Mouse (Mus musculus) ES-E14 (cell line): ENCODE data around the gene Efl1. TPM values are rescaled to one million over a fixed set of nuclear protein-coding genes. Genes with fewer than 3 reads are reported as not detected.

Experiments
- DNase-seq: peaks from one replicate; pipeline ENCODE4 v3.0.0-alpha.2; 2013; ENCODE audit warnings: low read depth, low spot score
- H3K27ac ChIP-seq: 2 replicates; pipeline ENCODE4 v1.5.1; 2012; ENCODE audit warnings: low read depth, mild to moderate bottlenecking, low read length, moderate library complexity, mixed read lengths; ENCODE audit not compliant: poor library complexity, insufficient read depth, severe bottlenecking
- H3K36me3 ChIP-seq: 2 replicates; pipeline ENCODE4 v1.6.1; 2012; ENCODE audit warnings: mild to moderate bottlenecking, low read length, moderate library complexity, mixed read lengths; ENCODE audit not compliant: control insufficient read depth, poor library complexity, insufficient read depth, severe bottlenecking
- H3K4me1 ChIP-seq, 2 experiments: fragments of 150-350 bp in 1 of 2; sonication (generic) in 1 of 2; 2 replicates each; pipeline ENCODE4 v1.6.1; 2012; ENCODE audit warnings: low read length in 2 of 2, mild to moderate bottlenecking in 1 of 2, mixed read lengths in 1 of 2; ENCODE audit not compliant: control insufficient read depth in 2 of 2, insufficient read depth in 2 of 2, poor library complexity in 1 of 2
- H3K4me3 ChIP-seq, 2 experiments: fragments of 150-350 bp in 1 of 2; sonication (generic) in 1 of 2; 2 replicates each; pipeline ENCODE4 v1.5.1; 2012; ENCODE audit warnings: low read length in 2 of 2, low read depth in 1 of 2, mild to moderate bottlenecking in 1 of 2, mixed read lengths in 1 of 2; ENCODE audit not compliant: insufficient read depth in 1 of 2, poor library complexity in 1 of 2, severe bottlenecking in 1 of 2
- H3K9ac ChIP-seq: 2 replicates; pipeline ENCODE4 v1.6.1; 2012; ENCODE audit warnings: low read depth, mild to moderate bottlenecking, low read length, mixed read lengths; ENCODE audit not compliant: poor library complexity, insufficient read depth, severe bottlenecking
- H3K9me3 ChIP-seq: fragments of 150-350 bp; sonication (generic); 2 replicates; pipeline ENCODE4 v1.6.1; 2012; ENCODE audit warnings: low read depth, mild to moderate bottlenecking, low read length; ENCODE audit not compliant: control insufficient read depth, insufficient read depth
- CHD2 ChIP-seq: IDR thresholded peaks from 2 replicates; pipeline ENCODE4 v1.6.1; 2014; ENCODE audit warnings: mild to moderate bottlenecking, low read depth, low read length, inconsistent platforms
- HCFC1 ChIP-seq: IDR thresholded peaks from 2 replicates; pipeline ENCODE4 v1.6.1; 2012; ENCODE audit warnings: low read length, inconsistent platforms, borderline replicate concordance; ENCODE audit not compliant: insufficient read depth
- MAFK ChIP-seq: IDR thresholded peaks from 2 replicates; pipeline ENCODE4 v1.6.1; 2014; ENCODE audit warnings: mild to moderate bottlenecking, low read depth, low read length, inconsistent platforms; ENCODE audit not compliant: insufficient read depth
- ZC3H11A ChIP-seq: IDR thresholded peaks from 2 replicates; pipeline ENCODE4 v1.6.1; 2012; ENCODE audit warnings: low read depth, mild to moderate bottlenecking, inconsistent platforms, low read length, borderline replicate concordance
- ZNF384 ChIP-seq: IDR thresholded peaks from 2 replicates; pipeline ENCODE4 v1.6.1; 2012; ENCODE audit warnings: low read depth, low read length, inconsistent platforms
- in situ Hi-C, 2 experiments: fragments of 600-800 bp; cut with MboI; formaldehyde crosslinking; loops; one replicate each; pipeline ENCODE4 v1.15.1; 2025; ENCODE audit warnings: low sequenced_read_pairs in 2 of 2, inconsistent platforms in 1 of 2; ENCODE audit not compliant: unreplicated experiment in 2 of 2
- total RNA-seq: library from RNA; depleted of rRNA; stranded (reverse); fragments of 300-350 nt; gene quantifications from 2 replicates; pipeline ENCODE4 v1.2.3, GENCODE M21; 2012

Gene Efl1
- total RNA-seq, 1 experiment, result 17.0 TPM

GRCm38 (mm10) chr7:82794542-82794941, 146.1 kb downstream of the Efl1 start:
- Histone ChIP-seq H3K27ac (no peak overlapping the region), H3K4me3 (no peak overlapping the region)
- no peak for DNase-seq

DNA sequence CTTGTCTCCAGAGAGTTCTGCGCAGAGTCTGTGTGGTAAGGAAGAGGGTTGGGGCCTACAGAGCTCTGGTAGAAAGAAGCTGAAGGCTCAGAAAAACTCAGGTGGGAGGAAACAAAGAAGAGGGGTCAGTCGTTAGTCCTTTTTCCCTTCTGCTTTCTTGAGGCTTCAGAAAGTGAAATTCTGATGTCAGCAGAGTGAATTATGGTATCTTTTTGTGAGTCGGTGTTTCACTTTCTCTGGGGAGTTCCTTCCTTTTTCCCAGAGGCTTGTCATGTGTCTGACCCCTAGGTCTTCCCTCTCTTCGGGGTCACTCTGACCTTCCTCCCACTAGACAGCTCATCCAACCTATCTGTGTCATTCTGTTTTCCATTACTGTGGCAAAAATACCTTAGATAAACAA, 153.8 kb downstream of the Efl1 start:
- H3K9me3 ChIP-seq, result no peaks in the 10 kb centered on the region
- H3K27ac ChIP-seq, result no peak overlapping the region
- H3K4me1 ChIP-seq, result peaks cover 0 to 7% of the 10 kb centered on the region in 2 experiments; a peak in 1 of 4 replicates
- no peaks in the 10 kb centered on the region for H3K36me3 ChIP-seq
- TF ChIP-seq HCFC1 (no peak), ZC3H11A (no peak), ZNF384 (no peak), MAFK (no peak), CHD2 (no peak)
- H3K4me3 ChIP-seq, result no peak overlapping the region
- in situ Hi-C loops, result no loop called here
- no peak overlapping the region for H3K9ac ChIP-seq
- no peak for DNase-seq

More at GRCm38 (mm10) chr7:82794542-82794941, 146.1 kb downstream of the Efl1 start:
- Histone ChIP-seq H3K36me3 (no peaks in the 10 kb centered on the region), H3K9me3 (no peaks in the 10 kb centered on the region), H3K9ac (no peak overlapping the region), H3K4me1 (peaks cover 5 to 9% of the 10 kb centered on the region in 2 experiments; a peak in 2 of 4 replicates)
- no peak for TF ChIP-seq ZC3H11A
- no peak for TF ChIP-seq MAFK
- TF ChIP-seq ZNF384, result no peak
- no peak for TF ChIP-seq HCFC1
- TF ChIP-seq CHD2, result no peak
- in situ Hi-C loops, result no loop called here

- H3K9ac ChIP-seq, result no peak overlapping the region
- in situ Hi-C loops, result no loop called here
- DNase-seq, result no peak
- H3K9me3 ChIP-seq, result no peaks in the 10 kb centered on the region
- peaks cover 11 to 30% of the 10 kb centered on the region in 2 experiments for H3K4me1 ChIP-seq
- no peak overlapping the region for H3K4me3 ChIP-seq
- no peak overlapping the region; the same call in 1 of the 2 replicates for H3K27ac ChIP-seq
- no peaks in the 10 kb centered on the region for H3K36me3 ChIP-seq
- no peak for TF ChIP-seq HCFC1
- no peak for TF ChIP-seq ZNF384
- no peak for TF ChIP-seq ZC3H11A
- TF ChIP-seq CHD2, result no peak
- TF ChIP-seq MAFK, result no peak
These were observed 159.8 kb downstream of the Efl1 start for GRCm38 (mm10) chr7:82808257-82808656.

DNA sequence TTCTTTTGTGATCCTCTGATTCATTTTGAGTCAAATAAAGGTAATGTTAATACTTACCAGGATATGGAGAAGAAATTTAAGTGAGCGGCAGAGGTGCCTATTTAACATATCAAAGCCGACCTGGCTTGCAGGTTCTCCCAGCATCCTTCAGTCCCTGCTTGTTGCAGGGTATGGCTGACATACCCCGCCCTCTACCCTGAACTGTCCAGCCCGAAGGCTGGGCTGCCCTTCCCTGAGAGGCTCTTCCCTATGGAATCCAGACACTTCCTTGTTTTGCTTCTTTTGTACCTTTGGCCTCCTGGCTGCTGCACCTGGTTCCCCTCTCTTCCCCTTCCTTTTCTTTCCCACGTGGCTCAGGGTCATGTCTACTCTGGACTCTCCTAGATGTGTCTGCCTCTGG, 160.7 kb downstream of the Efl1 start:
- no peak overlapping the region; the same call in 1 of the 2 replicates for H3K27ac ChIP-seq
- H3K4me3 ChIP-seq, result no peak overlapping the region
- H3K9ac ChIP-seq, result no peak overlapping the region
- in situ Hi-C loops, result no loop called here
- peaks cover 11 to 31% of the 10 kb centered on the region in 2 experiments for H3K4me1 ChIP-seq
- DNase-seq, result no peak
- H3K36me3 ChIP-seq, result no peaks in the 10 kb centered on the region
- H3K9me3 ChIP-seq, result no peaks in the 10 kb centered on the region
- TF ChIP-seq MAFK (no peak), ZNF384 (no peak), ZC3H11A (no peak)

- Histone ChIP-seq H3K27ac (no peak overlapping the region), H3K9ac (no peak overlapping the region), H3K9me3 (no peaks in the 10 kb centered on the region), H3K4me1 (peaks cover 13 to 32% of the 10 kb centered on the region in 2 experiments), H3K4me3 (no peak overlapping the region), H3K36me3 (no peaks in the 10 kb centered on the region)
- in situ Hi-C loops, result no loop called here
- DNase-seq, result no peak
- no peak for TF ChIP-seq MAFK
- TF ChIP-seq ZC3H11A, result no peak
- no peak for TF ChIP-seq HCFC1
- TF ChIP-seq ZNF384, result no peak
- TF ChIP-seq CHD2, result no peak
These were observed 162.4 kb downstream of the Efl1 start for GRCm38 (mm10) chr7:82810799-82811139.
